Mouse (Mus musculus) right cerebral cortex, postnatal 25 days (tissue): ENCODE results near the gene Wiz.

Source experiments
- DNase-seq: peaks from one replicate; pipeline ENCODE4 v3.0.0; 2022

The Wiz gene

GRCm38 (mm10) chr17:32377137-32377536, 12.1 kb downstream of the Wiz start:
- DNase-seq = no peak

GRCm38 (mm10) chr17:32376475-32376874, 12.8 kb downstream of the Wiz start:
- DNase-seq = no peak

GRCm38 (mm10) chr17:32368991-32369578, 20.2 kb downstream of the Wiz start:
- no peak for DNase-seq

- no peak for DNase-seq
Observed at GRCm38 (mm10) chr17:32367706-32368105, 21.5 kb downstream of the Wiz start.

- DNase-seq = no peak
Observed at GRCm38 (mm10) chr17:32365296-32365695, 23.9 kb downstream of the Wiz start.

GRCm38 (mm10) chr17:32364850-32365249, 24.4 kb downstream of the Wiz start:
- no peak for DNase-seq

GRCm38 (mm10) chr17:32364331-32364730, 24.9 kb downstream of the Wiz start:
- peak; percentile 91 for DNase-seq

- DNase-seq = no peak
Observed at GRCm38 (mm10) chr17:32363821-32364301, 25.4 kb downstream of the Wiz start.

- no peak for DNase-seq
Observed at GRCm38 (mm10) chr17:32362686-32363085, 26.6 kb downstream of the Wiz start.

GRCm38 (mm10) chr17:32359928-32360327, 29.3 kb downstream of the Wiz start:
- no peak for DNase-seq

GRCm38 (mm10) chr17:32358943-32359340, 30.3 kb downstream of the Wiz start:
- no peak for DNase-seq

- DNase-seq = no peak
Observed at GRCm38 (mm10) chr17:32358192-32358942, 30.9 kb downstream of the Wiz start.

- DNase-seq = no peak
Observed at GRCm38 (mm10) chr17:32356766-32357760, 32.2 kb downstream of the Wiz start.

- DNase-seq = no peak
Observed at GRCm38 (mm10) chr17:32356281-32356680, 33.0 kb downstream of the Wiz start.

- DNase-seq = no peak
Observed at GRCm38 (mm10) chr17:32355031-32355430, 34.2 kb downstream of the Wiz start.

- no peak for DNase-seq
Observed at GRCm38 (mm10) chr17:32354211-32354610, 35.0 kb downstream of the Wiz start.

- DNase-seq = peak; percentile 57
Observed at GRCm38 (mm10) chr17:32353696-32354095, 35.5 kb downstream of the Wiz start.

- no peak for DNase-seq
Observed at GRCm38 (mm10) chr17:32351726-32352125, 37.5 kb downstream of the Wiz start.

- DNase-seq = no peak
Observed at GRCm38 (mm10) chr17:32351269-32351668, 38.0 kb downstream of the Wiz start.

- DNase-seq = peak; percentile 95
Observed at GRCm38 (mm10) chr17:32350382-32350983, 38.8 kb downstream of the Wiz start, which contains the start of gene Akap8l. TSS of gene Akap8l (minus strand) at chr17:32350607.

GRCm38 (mm10) chr17:32349851-32350381, 39.3 kb downstream of the Wiz start:
- DNase-seq = no peak

GRCm38 (mm10) chr17:32349037-32349732, 40.1 kb downstream of the Wiz start:
- no peak for DNase-seq
